Mouse (Mus musculus) cortical plate, adult 2 months (tissue): Measurements from ENCODE around the gene Atp6v1fnb.

ENCODE experiments used
- CTCF ChIP-seq: fragments of 200-500 bp; IDR thresholded peaks from 2 replicates; pipeline ENCODE4 v1.5.1; 2011; ENCODE audit warnings: mild to moderate bottlenecking, control low read depth, low read length; ENCODE audit not compliant: insufficient read depth; ENCODE audit errors: extremely low read depth
- POLR2A ChIP-seq: fragments of 200-500 bp; IDR thresholded peaks from 2 replicates; pipeline ENCODE4 v1.6.1; 2011; ENCODE audit warnings: mild to moderate bottlenecking, low read length, control low read depth; ENCODE audit not compliant: insufficient read depth; ENCODE audit errors: extremely low read depth

DNA sequence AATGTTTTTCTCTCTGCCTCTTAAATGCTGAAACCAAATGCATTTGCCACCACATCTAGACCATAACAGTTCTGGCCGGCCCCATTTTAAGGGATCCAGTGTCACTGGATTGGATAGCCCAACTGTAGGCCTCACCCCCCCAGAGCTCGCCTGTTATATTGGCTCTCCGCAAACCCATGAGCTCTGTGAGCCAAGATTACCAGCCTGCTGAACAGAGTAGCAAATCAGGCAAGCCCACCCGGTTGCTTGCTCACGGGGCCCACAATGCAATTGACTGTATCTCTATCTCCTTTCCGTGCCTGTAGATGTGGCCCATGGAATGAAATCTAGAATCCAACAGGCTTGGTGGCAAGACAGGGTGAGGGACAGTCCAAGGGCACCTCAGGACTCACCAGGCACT, 29.6 kb downstream of the Atp6v1fnb start:
- no peak for TF ChIP-seq CTCF
- TF ChIP-seq POLR2A, result no peak
